Mouse (Mus musculus) forebrain, embryonic 16.5 days (tissue): Measurements from ENCODE around the gene Fitm2. TPM values are rescaled to one million over a fixed set of nuclear protein-coding genes. Genes with fewer than 3 reads are reported as not detected.

Source experiments
- ATAC-seq: fragments of 200-750 bp; cut with Nextera tagmentation; 2 replicates; pipeline ENCODE4 v1.8.0; 2017; ENCODE audit warnings: mild to moderate bottlenecking, moderate library complexity
- H3K27ac ChIP-seq: fragments of 300-500 bp; sonication (generic); 2 replicates; pipeline ENCODE4 v1.5.1; 2014; ENCODE audit warnings: low read length, control low read depth
- H3K27me3 ChIP-seq: fragments of 300-500 bp; sonication (generic); replicated peaks from 2 replicates; pipeline ENCODE4 v1.6.1; 2014; ENCODE audit warnings: low read length; ENCODE audit not compliant: control insufficient read depth, insufficient read depth
- H3K36me3 ChIP-seq: fragments of 300-500 bp; sonication (generic); 2 replicates; pipeline ENCODE4 v1.6.1; 2014; ENCODE audit not compliant: control insufficient read depth, insufficient read depth
- H3K4me1 ChIP-seq: fragments of 300-500 bp; sonication (generic); replicated peaks from 2 replicates; pipeline ENCODE4 v1.6.1; 2014; ENCODE audit warnings: low read length; ENCODE audit not compliant: control insufficient read depth, insufficient read depth
- H3K4me2 ChIP-seq: fragments of 300-500 bp; sonication (generic); 2 replicates; pipeline ENCODE4 v1.6.1; 2014; ENCODE audit warnings: mild to moderate bottlenecking, low read length, control low read depth
- H3K4me3 ChIP-seq: fragments of 300-500 bp; sonication (generic); replicated peaks from 2 replicates; pipeline ENCODE4 v1.5.1; 2014; ENCODE audit warnings: mild to moderate bottlenecking, low read length, control low read depth
- H3K9ac ChIP-seq: fragments of 300-500 bp; sonication (generic); replicated peaks from 2 replicates; pipeline ENCODE4 v1.6.1; 2014; ENCODE audit warnings: low read depth, low read length, control low read depth
- H3K9me3 ChIP-seq: fragments of 300-500 bp; sonication (generic); 2 replicates; pipeline ENCODE4 v1.6.1; 2016; ENCODE audit warnings: low read length; ENCODE audit not compliant: control insufficient read depth
- WGBS: fragments of 180-500 bp; shearing (Covaris S2); extraction: QIAGEN DNeasy Blood & Tissue Kit; methylation state at CpG from one replicate; pipeline ENCODE4 v1.1.7; 2014; 5-methylcytosine and 5-hydroxymethylcytosine counted together
- polyA plus RNA-seq: library from polyadenylated mRNA; unstranded; fragments of >200 nt; fragmentation: Nextera tagmentation; extraction: Ambion mirVana; gene quantifications from 2 replicates; pipeline ENCODE4 v1.2.1, GENCODE M21; 2015

The Fitm2 gene
- polyA plus RNA-seq, 1 experiment from 2014 or later, result 15.4 TPM

DNA sequence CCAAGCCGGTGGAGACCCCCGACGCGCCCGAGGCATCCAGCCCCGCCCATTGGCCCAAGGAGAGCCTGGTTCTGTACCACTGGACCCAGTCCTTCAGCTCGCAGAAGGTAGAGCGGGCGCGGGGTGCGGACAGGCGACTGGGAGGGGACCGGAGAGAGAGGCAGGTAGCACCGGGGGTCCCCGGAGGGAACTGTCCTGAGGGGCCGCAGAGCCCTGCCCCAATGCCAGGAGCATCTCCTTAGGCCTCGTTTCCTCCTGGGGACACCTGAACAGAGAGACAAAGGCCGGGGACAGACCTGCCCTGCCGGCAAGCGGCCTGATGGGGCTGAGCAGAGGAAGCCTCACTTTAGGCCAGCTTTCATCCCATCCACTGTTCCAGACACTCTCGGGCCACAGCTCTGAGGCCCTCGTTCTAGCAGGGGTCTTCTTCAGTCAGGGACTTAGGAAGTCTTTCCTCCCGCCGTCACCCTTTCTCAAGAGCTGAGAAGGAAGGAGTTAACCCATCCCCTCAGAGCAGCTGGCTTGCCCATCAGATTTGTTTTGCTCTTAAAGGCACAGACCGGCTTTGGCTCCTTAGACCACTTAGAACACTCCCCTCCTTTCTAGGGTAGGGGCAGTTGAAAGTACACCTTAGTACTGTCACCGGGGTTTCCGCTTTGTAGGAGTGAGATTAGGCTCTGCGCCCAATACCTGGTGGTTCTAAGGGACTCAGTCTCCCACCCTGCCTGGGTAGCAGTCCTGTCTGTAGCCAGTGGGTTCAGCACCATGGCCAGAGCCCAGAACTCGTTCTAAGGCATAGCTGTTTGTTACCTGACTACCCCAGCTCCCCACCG is 33.6 kb downstream of the Fitm2 start:
- H3K9me3 ChIP-seq, result no peaks in the 10 kb centered on the region
- H3K4me1 ChIP-seq, result peaks cover 21% of the 10 kb centered on the region
- peak overlapping the region; percentile 73 for H3K27ac ChIP-seq
- ATAC-seq, result peak; percentile 56
- H3K36me3 ChIP-seq, result no peaks in the 10 kb centered on the region
- 1% methylated on average over 30 of the region's 30 CpGs for WGBS
- H3K4me2 ChIP-seq, result peak overlapping the region; percentile 74
- H3K9ac ChIP-seq, result peak overlapping the region; percentile 89
- peak overlapping the region; percentile 83 for H3K4me3 ChIP-seq
- H3K27me3 ChIP-seq, result no peaks in the 10 kb centered on the region

DNA sequence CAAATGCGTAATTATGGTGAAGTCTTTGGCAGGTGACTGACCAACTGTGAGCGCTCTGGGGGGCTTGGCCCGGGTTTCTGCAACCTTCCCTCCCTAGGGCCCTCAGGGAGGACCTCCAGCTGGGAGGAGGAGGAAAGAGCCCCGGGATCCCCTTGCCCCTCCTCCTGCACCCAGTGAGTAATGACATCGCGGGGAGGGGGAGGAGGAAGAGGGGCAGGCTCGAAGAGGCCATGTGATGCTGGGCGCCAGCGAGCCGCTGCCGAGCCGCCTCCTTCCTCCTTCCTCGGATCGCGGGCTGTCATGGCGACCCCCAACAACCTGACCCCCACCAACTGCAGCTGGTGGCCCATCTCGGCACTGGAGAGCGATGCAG is 34.2 kb downstream of the Fitm2 start, which contains the start of gene Gdap1l1:
TSS of gene Gdap1l1 (plus strand) at position 231 of the 373 bp plus-strand sequence.
- ATAC-seq, result peak; percentile 92
- peak within 1 kb of the TSS; percentile 89 for H3K9ac ChIP-seq
- H3K4me2 ChIP-seq, result peak within 1 kb of the TSS; percentile 74
- H3K27ac ChIP-seq, result peak within 1 kb of the TSS; percentile 73
- H3K4me3 ChIP-seq, result peak within 1 kb of the TSS; percentile 83
- H3K4me1 ChIP-seq, result peaks cover 21% of the 10 kb centered on the region
- no peaks in the 10 kb centered on the region for H3K27me3 ChIP-seq
- no peaks in the 10 kb centered on the region for H3K9me3 ChIP-seq
- H3K36me3 ChIP-seq, result no peaks in the 10 kb centered on the region
- WGBS, result under 1% methylated on average over 14 of the region's 18 CpGs

DNA sequence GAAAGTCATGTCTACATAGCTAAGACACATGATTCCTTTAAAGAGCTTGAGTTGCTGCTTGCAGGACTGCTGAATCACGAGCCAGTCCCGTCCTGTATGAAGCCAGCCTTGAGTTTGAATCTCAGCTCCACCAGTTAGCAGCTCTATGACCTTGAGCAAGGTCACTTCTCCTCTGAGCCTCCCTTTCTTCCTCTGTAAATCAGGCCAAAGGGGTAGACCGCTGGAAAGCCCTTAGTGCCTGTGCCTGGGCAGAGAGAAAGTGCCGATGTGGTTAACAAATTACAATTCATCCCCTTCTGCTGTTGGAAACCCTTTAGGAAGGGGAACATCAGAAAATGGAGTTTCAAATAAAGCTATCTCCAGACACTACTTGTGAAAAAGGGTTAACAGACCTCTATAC is 34.6 kb downstream of the Fitm2 start:
- Histone ChIP-seq H3K9ac (peak overlapping the region; percentile 89), H3K9me3 (no peaks in the 10 kb centered on the region), H3K4me2 (peak overlapping the region; percentile 74), H3K4me3 (peak overlapping the region; percentile 83), H3K27me3 (no peaks in the 10 kb centered on the region), H3K27ac (no peak overlapping the region), H3K4me1 (peaks cover 21% of the 10 kb centered on the region), H3K36me3 (no peaks in the 10 kb centered on the region)
- peak; percentile 22; the same call in 1 of the 2 replicates for ATAC-seq
- WGBS, result 33% methylated on average over 4 of the region's 4 CpGs

DNA sequence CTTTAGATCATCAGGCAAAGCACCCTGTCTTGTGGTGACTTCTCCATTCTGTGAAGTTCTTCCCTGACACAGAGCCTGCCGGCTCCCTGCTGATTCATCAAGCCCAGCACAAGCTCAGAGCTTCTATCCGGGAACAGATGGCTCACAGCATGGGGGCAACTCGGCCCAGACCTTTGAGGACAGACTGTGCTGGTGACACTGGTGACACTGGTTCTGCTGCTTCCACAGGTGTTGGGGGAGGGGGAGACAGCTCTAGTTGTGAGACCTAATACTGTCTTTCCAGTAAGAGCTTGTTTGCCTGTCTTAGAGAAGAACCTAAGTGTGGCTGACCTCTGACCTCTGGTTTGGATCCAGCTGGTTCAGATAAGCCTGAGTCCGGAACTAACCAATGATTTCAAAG is 38.5 kb downstream of the Fitm2 start:
- WGBS, result 29% methylated on average over 4 of the region's 4 CpGs
- Histone ChIP-seq H3K36me3 (no peaks in the 10 kb centered on the region), H3K27ac (no peak overlapping the region), H3K4me2 (no peak overlapping the region), H3K4me1 (peaks cover 4% of the 10 kb centered on the region; the same call in 1 of the 2 replicates), H3K9me3 (no peaks in the 10 kb centered on the region), H3K27me3 (no peaks in the 10 kb centered on the region), H3K9ac (no peak overlapping the region), H3K4me3 (no peak overlapping the region)
- ATAC-seq, result no peak

DNA sequence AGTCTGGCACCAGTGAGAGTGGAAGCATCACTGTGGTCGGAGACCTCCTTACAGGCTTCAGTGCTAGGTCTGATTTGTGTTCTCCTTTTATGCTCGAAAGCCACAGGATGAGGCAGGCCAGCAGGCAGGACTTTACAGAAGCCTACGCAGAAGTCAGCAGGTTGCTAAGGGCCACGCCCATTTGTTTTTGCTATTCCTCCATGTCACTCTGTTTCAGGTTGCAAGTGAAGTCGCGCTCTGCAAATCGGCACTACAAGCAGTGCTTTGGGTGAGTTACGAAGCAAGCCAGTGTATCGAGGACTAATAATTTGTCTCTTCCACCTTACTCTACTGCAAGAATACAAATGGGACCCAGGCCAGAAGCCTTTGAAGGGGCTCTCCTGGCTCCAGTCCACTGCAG is 41.1 kb downstream of the Fitm2 start:
- H3K4me3 ChIP-seq, result no peak overlapping the region
- WGBS, result 87% methylated on average over 9 of the region's 9 CpGs
- H3K4me2 ChIP-seq, result no peak overlapping the region
- H3K9ac ChIP-seq, result no peak overlapping the region
- no peaks in the 10 kb centered on the region for H3K27me3 ChIP-seq
- no peaks in the 10 kb centered on the region for H3K4me1 ChIP-seq
- no peak overlapping the region for H3K27ac ChIP-seq
- H3K36me3 ChIP-seq, result no peaks in the 10 kb centered on the region
- H3K9me3 ChIP-seq, result no peaks in the 10 kb centered on the region
- no peak for ATAC-seq

DNA sequence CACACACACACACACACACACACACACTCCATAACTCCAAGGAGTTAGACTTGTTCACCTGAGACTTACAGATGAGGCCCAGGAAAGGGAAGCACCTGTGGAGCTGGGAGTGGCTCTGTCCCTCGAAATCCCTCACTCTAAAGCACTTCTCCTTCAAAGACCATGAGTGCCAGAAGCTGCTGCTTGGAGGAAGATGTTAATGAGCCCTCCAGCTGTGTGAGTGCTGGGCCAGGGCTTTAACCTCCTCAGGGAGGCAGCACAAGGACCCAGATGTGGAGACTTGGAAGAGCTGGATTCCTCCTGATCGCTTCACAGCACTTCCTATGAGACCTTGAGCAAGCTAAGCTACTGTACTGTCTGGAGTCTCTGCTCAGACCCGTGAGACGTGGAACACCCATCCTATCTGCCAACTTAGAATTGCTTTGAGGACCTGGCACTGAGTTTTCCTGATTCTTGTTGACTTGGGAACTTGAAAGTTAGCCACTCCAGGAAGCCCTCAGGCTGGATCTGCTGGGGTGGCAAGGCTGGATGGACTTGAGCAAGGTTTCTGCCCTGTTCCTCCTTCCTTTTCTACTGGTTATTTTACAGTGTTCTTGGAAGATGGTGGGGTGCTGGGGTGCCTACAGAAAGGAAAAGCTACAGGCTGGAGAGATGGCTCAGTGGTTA is 44.0 kb downstream of the Fitm2 start:
- Histone ChIP-seq H3K27me3 (no peaks in the 10 kb centered on the region), H3K4me3 (no peak overlapping the region), H3K4me2 (no peak overlapping the region), H3K36me3 (no peaks in the 10 kb centered on the region), H3K9ac (no peak overlapping the region), H3K4me1 (no peaks in the 10 kb centered on the region), H3K27ac (no peak overlapping the region), H3K9me3 (no peaks in the 10 kb centered on the region)
- WGBS, result 52% methylated on average over 4 of the region's 4 CpGs
- ATAC-seq, result no peak

DNA sequence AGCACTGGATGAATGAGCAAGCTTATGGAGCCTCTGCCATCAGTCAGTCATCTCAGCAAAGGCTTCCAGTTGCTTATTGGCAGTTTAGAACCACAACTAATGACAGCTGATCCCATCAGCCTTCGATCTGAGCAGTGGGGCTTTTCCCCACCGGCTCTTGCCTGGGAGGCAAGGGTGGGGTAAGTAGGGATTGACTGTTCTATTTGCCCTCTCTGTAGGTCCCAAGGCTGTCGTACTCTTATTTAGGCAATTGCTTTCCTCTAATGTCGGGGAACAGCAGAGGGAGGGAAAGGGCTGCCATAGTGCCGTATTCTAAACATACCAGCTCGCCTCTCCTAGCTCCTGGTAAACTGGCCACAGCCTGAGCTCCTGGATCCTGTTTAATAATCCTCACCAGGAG is 47.8 kb downstream of the Fitm2 start, which contains the start of gene Oser1:
TSS of gene Oser1 (minus strand) at position 101 of the 400 bp plus-strand sequence.
- Histone ChIP-seq H3K4me3 (no peak within 1 kb of the TSS), H3K9ac (no peak within 1 kb of the TSS), H3K4me1 (peaks cover 15% of the 10 kb centered on the region), H3K4me2 (no peak within 1 kb of the TSS), H3K27ac (no peak within 1 kb of the TSS), H3K27me3 (no peaks in the 10 kb centered on the region), H3K9me3 (no peaks in the 10 kb centered on the region), H3K36me3 (no peaks in the 10 kb centered on the region; the same call in 1 of the 2 replicates)
- no peak for ATAC-seq
- 83% methylated on average over 6 of the region's 6 CpGs for WGBS

DNA sequence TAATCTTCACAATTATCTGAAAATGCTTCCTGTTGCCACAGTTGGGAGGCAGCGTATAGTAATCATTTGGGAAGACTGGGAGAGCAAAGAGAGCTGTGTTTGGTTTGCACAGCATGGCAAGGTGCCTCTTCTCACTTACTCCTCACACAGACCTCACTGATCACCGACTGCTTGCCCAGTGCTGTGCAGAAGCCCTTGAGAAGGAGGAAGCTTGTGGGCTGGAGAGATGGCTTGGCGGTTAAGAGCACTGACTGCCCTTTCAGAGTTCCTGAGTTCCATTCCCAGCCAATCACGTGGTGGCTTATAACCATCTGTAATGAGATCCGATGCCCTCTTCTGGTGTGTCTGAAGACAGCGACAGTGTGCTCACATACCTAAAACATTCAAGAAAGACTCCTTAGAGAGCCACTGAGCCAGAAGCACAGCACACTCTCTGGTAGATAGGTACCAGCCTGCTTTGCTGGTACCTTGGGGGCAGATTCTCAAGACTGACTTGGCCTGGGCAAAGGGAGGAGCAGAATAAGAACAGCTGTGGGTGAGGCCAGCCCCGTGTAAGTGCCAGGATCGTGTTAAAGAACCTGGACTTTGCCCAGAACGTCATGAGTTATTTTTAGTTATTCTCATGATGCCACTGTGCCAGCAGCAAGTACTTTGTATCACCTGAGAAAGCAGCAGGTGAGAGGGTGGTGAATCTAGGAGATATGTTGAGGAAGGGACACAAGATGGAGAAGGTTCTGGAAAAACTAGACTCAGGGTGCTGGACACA is 49.4 kb downstream of the Fitm2 start:
- no peak for ATAC-seq
- H3K27ac ChIP-seq, result no peak overlapping the region
- no peak overlapping the region for H3K9ac ChIP-seq
- no peak overlapping the region for H3K4me3 ChIP-seq
- H3K9me3 ChIP-seq, result no peaks in the 10 kb centered on the region
- no peaks in the 10 kb centered on the region; the same call in 1 of the 2 replicates for H3K36me3 ChIP-seq
- 86% methylated on average over 9 of the region's 9 CpGs for WGBS
- H3K4me2 ChIP-seq, result no peak overlapping the region
- peaks cover 21% of the 10 kb centered on the region for H3K4me1 ChIP-seq
- H3K27me3 ChIP-seq, result no peaks in the 10 kb centered on the region

DNA sequence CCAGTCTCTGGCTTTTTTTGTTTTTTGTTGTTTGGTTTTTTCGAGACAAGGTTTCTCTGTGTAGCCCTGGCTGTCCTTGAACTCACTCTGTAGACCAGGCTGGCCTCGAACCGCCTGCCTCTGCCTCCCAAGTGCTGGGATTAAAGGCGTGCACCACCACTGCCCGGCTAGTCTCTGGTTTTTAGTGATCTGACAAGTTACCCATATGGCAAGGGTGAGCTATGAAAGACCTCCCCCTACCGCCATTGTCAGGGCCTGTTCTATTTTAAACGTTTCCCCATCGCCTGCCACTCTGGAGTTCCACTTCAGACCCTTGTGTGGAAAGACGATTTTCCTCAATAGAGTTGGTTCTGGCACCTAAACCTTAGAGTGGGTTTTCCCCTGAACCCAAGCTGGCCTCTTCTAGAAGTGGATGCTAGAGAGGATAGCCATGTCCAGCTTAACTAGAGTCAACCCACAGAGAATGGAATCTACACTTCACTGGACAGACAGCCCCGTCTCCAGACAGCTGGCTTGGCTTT is 52.0 kb downstream of the Fitm2 start:
- no peak for ATAC-seq
- no peaks in the 10 kb centered on the region; the same call in 1 of the 2 replicates for H3K36me3 ChIP-seq
- peak overlapping the region; percentile 82 for H3K4me2 ChIP-seq
- peaks cover 28% of the 10 kb centered on the region for H3K4me1 ChIP-seq
- peak overlapping the region; percentile 79 for H3K9ac ChIP-seq
- 31% methylated on average over 10 of the region's 10 CpGs for WGBS
- H3K9me3 ChIP-seq, result no peaks in the 10 kb centered on the region
- H3K4me3 ChIP-seq, result peak overlapping the region; percentile 94
- no peaks in the 10 kb centered on the region for H3K27me3 ChIP-seq
- H3K27ac ChIP-seq, result no peak overlapping the region
